Mouse (Mus musculus) stomach, postnatal 0 days (tissue): ENCODE data around the gene Parp2. TPM values are rescaled to one million over a fixed set of nuclear protein-coding genes. Genes with fewer than 3 reads are reported as not detected.

Experiments used
- ATAC-seq: fragments of 200-750 bp; cut with Nextera tagmentation; 2 replicates; pipeline ENCODE4 v1.8.0; 2017; ENCODE audit not compliant: low FRiP score, low TSS enrichment
- DNase-seq: peaks from one replicate; pipeline ENCODE4 v3.0.0-alpha.2; 2016; ENCODE audit warnings: low spot score
- H3K27ac ChIP-seq: fragments of 300-500 bp; sonication (generic); replicated peaks from 2 replicates; pipeline ENCODE4 v1.5.1; 2014; ENCODE audit warnings: mild to moderate bottlenecking, control low read depth
- H3K27me3 ChIP-seq: fragments of 300-500 bp; sonication (generic); 2 replicates; pipeline ENCODE4 v1.6.1; 2014; ENCODE audit warnings: low read length; ENCODE audit not compliant: control insufficient read depth, insufficient read depth
- H3K36me3 ChIP-seq: fragments of 300-500 bp; sonication (generic); 2 replicates; pipeline ENCODE4 v1.6.1; 2014; ENCODE audit warnings: low read length, mixed read lengths; ENCODE audit not compliant: control insufficient read depth, insufficient read depth
- H3K4me1 ChIP-seq: fragments of 300-500 bp; sonication (generic); replicated peaks from 2 replicates; pipeline ENCODE4 v1.6.1; 2014; ENCODE audit warnings: antibody characterized with exemption; ENCODE audit not compliant: control insufficient read depth, insufficient read depth
- H3K4me2 ChIP-seq: fragments of 300-500 bp; sonication (generic); replicated peaks from 2 replicates; pipeline ENCODE4 v1.6.1; 2014; ENCODE audit warnings: low read depth, mild to moderate bottlenecking, control low read depth, moderate library complexity
- H3K4me3 ChIP-seq: fragments of 300-500 bp; sonication (generic); 2 replicates; pipeline ENCODE4 v1.5.1; 2014; ENCODE audit warnings: low read depth, low read length, control low read depth
- H3K9ac ChIP-seq: fragments of 300-500 bp; sonication (generic); 2 replicates; pipeline ENCODE4 v1.6.1; 2014; ENCODE audit warnings: mild to moderate bottlenecking, low read length, control low read depth, mixed read lengths
- H3K9me3 ChIP-seq: fragments of 300-500 bp; sonication (generic); 2 replicates; pipeline ENCODE4 v1.6.1; 2016; ENCODE audit warnings: low read length; ENCODE audit not compliant: control insufficient read depth
- CTCF ChIP-seq: IDR thresholded peaks from 2 replicates; pipeline ENCODE4 v1.5.1; 2016; ENCODE audit warnings: antibody characterized with exemption, low read depth, mild to moderate bottlenecking, moderate library complexity
- EP300 ChIP-seq: optimal IDR thresholded peaks from 2 replicates; pipeline ENCODE3; 2016; ENCODE audit warnings: antibody characterized with exemption
- WGBS: fragments of 180-500 bp; shearing (Covaris S2); extraction: QIAGEN DNeasy Blood & Tissue Kit; methylation state at CpG from one replicate; pipeline ENCODE4 v1.1.7; 2014; 5-methylcytosine and 5-hydroxymethylcytosine counted together
- polyA plus RNA-seq: library from polyadenylated mRNA; unstranded; fragments of >200 nt; fragmentation: Nextera tagmentation; extraction: Ambion mirVana; gene quantifications from 2 replicates; pipeline ENCODE4 v1.2.1, GENCODE M21; 2015

The Parp2 gene
- polyA plus RNA-seq, 1 experiment from 2014 or later: 28.7 TPM

- WGBS: 17% methylated on average over 16 of the region's 16 CpGs
- Histone ChIP-seq H3K9ac (peak overlapping the region; percentile 79), H3K27ac (peak overlapping the region; percentile 74), H3K4me3 (peak overlapping the region; percentile 79), H3K36me3 (peaks cover 5% of the 10 kb centered on the region; the same call in 1 of the 2 replicates), H3K27me3 (no peaks in the 10 kb centered on the region), H3K4me2 (peak overlapping the region; percentile 57), H3K4me1 (peaks cover 3% of the 10 kb centered on the region; the same call in 1 of the 2 replicates), H3K9me3 (no peaks in the 10 kb centered on the region)
- no peak for DNase-seq
- ATAC-seq: no peak; the same call in 1 of the 2 replicates
- no peak for TF ChIP-seq EP300
- TF ChIP-seq CTCF: no peak
These were observed 23.0 kb upstream of the Parp2 start for GRCm38 (mm10) chr14:50784391-50785250.

DNA sequence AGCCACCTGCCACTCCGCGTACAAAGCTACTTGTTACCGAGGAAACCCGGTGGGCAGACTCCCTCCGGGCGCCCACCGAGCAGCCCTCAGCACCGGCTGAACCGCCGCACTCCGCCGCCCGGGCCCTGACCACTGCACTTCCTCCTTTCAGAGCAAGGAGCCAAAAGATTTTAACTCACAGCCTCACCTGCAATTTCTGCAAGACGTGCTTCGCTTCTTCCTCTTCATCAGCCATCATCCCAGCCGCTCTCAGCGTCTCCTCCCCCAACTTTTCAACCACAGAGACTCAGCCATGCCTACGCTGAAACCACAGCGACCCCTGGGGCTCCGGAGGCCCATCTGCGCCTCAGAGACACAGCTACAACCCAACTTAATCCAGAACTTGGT is 22.4 kb upstream of the Parp2 start, which contains the start of gene Ttc5:
TSS of gene Ttc5 (minus strand) at position 269 of the 387 bp plus-strand sequence.
- peak within 1 kb of the TSS; percentile 79 for H3K4me3 ChIP-seq

GRCm38 (mm10) chr14:50788157-50788556 is 19.5 kb upstream of the Parp2 start:
- 14% methylated on average over 2 of the region's 2 CpGs for WGBS
- ATAC-seq: no peak
- H3K27ac ChIP-seq: no peak overlapping the region
- H3K27me3 ChIP-seq: no peaks in the 10 kb centered on the region
- TF ChIP-seq CTCF: peak; percentile 73
- no peak for TF ChIP-seq EP300
- no peak for DNase-seq
- H3K9ac ChIP-seq: no peak overlapping the region
- no peak overlapping the region for H3K4me2 ChIP-seq
- peaks cover 3% of the 10 kb centered on the region; the same call in 1 of the 2 replicates for H3K4me1 ChIP-seq
- H3K36me3 ChIP-seq: no peaks in the 10 kb centered on the region
- no peaks in the 10 kb centered on the region for H3K9me3 ChIP-seq
- no peak overlapping the region for H3K4me3 ChIP-seq

More for the DNA sequence above, 22.4 kb upstream of the Parp2 start, which contains the start of gene Ttc5:
- TF ChIP-seq EP300: no peak
- TF ChIP-seq CTCF: peak; percentile 95
- DNase-seq (peak; percentile 94), ATAC-seq (peak; percentile 95)
- Histone ChIP-seq H3K4me2 (peak within 1 kb of the TSS; percentile 57), H3K36me3 (peaks cover 3% of the 10 kb centered on the region; the same call in 1 of the 2 replicates), H3K27ac (peak within 1 kb of the TSS; percentile 74), H3K27me3 (no peaks in the 10 kb centered on the region), H3K9me3 (no peaks in the 10 kb centered on the region), H3K9ac (peak within 1 kb of the TSS; percentile 79), H3K4me1 (peaks cover 3% of the 10 kb centered on the region; the same call in 1 of the 2 replicates)
- WGBS: under 1% methylated on average over 21 of the region's 21 CpGs

DNA sequence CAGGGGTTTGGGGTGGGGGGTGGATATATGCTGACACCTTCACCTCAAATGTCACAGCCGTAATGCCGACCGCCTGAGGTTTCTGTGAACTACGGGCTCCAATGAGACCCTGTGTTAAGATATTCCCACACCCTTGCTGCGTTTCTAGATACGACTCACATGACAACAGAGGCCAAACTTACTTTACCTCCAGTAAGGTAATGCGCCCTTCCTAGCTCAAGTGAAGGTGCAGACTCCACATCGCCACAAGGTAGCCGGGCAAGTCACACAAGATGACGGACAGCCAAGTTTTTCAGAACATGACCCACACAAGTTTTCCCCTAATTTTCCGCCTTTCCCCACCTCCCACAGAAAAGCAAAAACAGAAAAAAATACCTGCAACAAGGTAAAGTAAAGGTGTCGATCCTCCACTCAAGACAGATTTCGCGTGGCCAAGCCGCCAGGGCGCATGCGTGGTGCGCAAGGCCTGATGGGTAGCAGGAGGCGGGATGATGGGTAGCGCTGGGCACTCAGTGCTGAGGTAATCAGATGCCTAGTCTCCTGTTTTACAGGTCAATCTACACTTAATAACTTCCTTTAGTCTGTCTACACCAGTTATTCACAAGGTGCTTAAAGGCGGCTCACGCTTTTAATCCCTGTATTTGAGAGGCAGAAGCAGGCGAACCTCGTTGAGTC is 12.2 kb upstream of the Parp2 start:
- H3K4me2 ChIP-seq: no peak overlapping the region
- no peak overlapping the region for H3K27ac ChIP-seq
- H3K9me3 ChIP-seq: no peaks in the 10 kb centered on the region
- no peak overlapping the region for H3K9ac ChIP-seq
- H3K4me1 ChIP-seq: no peaks in the 10 kb centered on the region
- H3K27me3 ChIP-seq: no peaks in the 10 kb centered on the region
- TF ChIP-seq EP300 (no peak), CTCF (no peak)
- 91% methylated on average over 24 of the region's 24 CpGs for WGBS
- DNase-seq (no peak), ATAC-seq (no peak)
- H3K36me3 ChIP-seq: no peaks in the 10 kb centered on the region
- H3K4me3 ChIP-seq: no peak overlapping the region

DNA sequence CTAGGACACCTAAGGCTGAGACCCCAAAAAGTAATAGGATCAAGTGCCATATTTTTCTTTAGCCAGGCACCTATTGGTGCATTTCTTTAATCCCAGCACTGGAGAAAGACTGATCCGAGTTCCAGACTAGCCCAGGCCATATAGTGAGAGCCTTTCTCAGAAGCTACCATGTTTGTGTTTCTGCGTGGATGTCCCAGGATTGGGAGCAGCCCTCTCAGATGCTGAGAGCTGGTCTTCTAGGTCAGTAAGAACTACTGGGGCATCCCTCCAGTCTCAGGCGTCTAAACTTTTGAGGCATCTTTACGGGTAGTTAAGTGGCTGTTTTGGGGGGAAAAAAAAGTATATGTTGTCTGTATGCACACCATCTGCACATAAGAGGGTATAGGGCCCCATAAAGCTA is 11.7 kb upstream of the Parp2 start:
- WGBS: 87% methylated on average over 4 of the region's 4 CpGs
- TF ChIP-seq CTCF: no peak
- TF ChIP-seq EP300: no peak
- no peak overlapping the region for H3K9ac ChIP-seq
- ATAC-seq (no peak), DNase-seq (no peak)
- H3K27ac ChIP-seq: no peak overlapping the region
- H3K9me3 ChIP-seq: no peaks in the 10 kb centered on the region
- no peaks in the 10 kb centered on the region for H3K4me1 ChIP-seq
- no peaks in the 10 kb centered on the region for H3K27me3 ChIP-seq
- no peak overlapping the region for H3K4me3 ChIP-seq
- H3K4me2 ChIP-seq: no peak overlapping the region
- H3K36me3 ChIP-seq: no peaks in the 10 kb centered on the region

DNA sequence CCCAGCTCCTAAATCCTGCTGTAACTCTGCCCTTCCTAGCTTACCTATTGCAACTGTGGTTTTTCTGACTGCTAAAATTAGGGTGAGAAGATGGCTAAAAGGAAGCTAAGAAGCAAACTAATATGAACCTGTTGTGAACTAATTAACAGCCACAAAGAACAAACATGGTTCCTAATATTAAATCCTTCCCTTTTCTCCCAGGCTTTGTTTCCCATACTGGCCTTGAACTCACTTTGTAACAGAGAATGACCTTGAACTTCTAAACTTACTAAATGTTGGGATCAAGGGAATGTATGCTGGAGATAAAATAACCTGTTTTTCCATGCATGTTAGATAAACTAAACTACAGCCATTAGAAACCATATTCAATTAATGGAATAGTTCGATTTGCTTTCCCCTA is 11.2 kb upstream of the Parp2 start:
- Histone ChIP-seq H3K27me3 (no peaks in the 10 kb centered on the region), H3K36me3 (no peaks in the 10 kb centered on the region), H3K9ac (no peak overlapping the region), H3K4me1 (no peaks in the 10 kb centered on the region), H3K4me2 (no peak overlapping the region), H3K4me3 (no peak overlapping the region), H3K27ac (no peak overlapping the region), H3K9me3 (no peaks in the 10 kb centered on the region)
- TF ChIP-seq EP300 (no peak), CTCF (no peak)
- WGBS: 86% methylated on average over 1 of the region's 1 CpGs
- DNase-seq (no peak), ATAC-seq (no peak)
